Mouse (Mus musculus): ENCODE measurements around the gene Eef1a2. TPM values are rescaled to one million over a fixed set of nuclear protein-coding genes. Genes with fewer than 3 reads are reported as not detected.

Gene Eef1a2
- polyA plus RNA-seq, 1 experiment: 0.07 TPM

GRCm38 (mm10) chr2:181158471-181158870 is 1.7 kb upstream of the Eef1a2 start:
- no peak overlapping the region for H3K4me3 ChIP-seq (ENCODE audit: control insufficient read depth, low read depth, low read length)

GRCm38 (mm10) chr2:181157716-181158302 is 995 bp upstream of the Eef1a2 start:
- Histone ChIP-seq H3K4me3 (ENCODE audit: control insufficient read depth, low read depth, low read length) (no peak overlapping the region), H3K36me3 (ENCODE audit: control insufficient read depth, insufficient read depth, low read length) (no peaks in the 10 kb centered on the region), H3K4me1 (ENCODE audit: control insufficient read depth, insufficient read depth, low read length) (no peaks in the 10 kb centered on the region; the same call in none of the 2 replicates), H3K27ac (ENCODE audit: control insufficient read depth, insufficient read depth, low read depth, low read length) (no peak overlapping the region), H3K27me3 (ENCODE audit: control insufficient read depth, insufficient read depth, low read length) (no peaks in the 10 kb centered on the region)
- no peak for TF ChIP-seq POLR2A (IDR thresholded peaks at IDR 0.05; ENCODE audit: control insufficient read depth, low read depth, low read length)
- TF ChIP-seq CTCF (IDR thresholded peaks at IDR 0.05; ENCODE audit: control insufficient read depth, insufficient read depth, insufficient replicate concordance, low read depth, low read length): no peak

More at GRCm38 (mm10) chr2:181158471-181158870, 1.7 kb upstream of the Eef1a2 start:
- Histone ChIP-seq H3K4me1 (ENCODE audit: control insufficient read depth, insufficient read depth, low read length) (no peaks in the 10 kb centered on the region; the same call in none of the 2 replicates), H3K27me3 (ENCODE audit: control insufficient read depth, insufficient read depth, low read length) (no peaks in the 10 kb centered on the region), H3K36me3 (ENCODE audit: control insufficient read depth, insufficient read depth, low read length) (no peaks in the 10 kb centered on the region), H3K27ac (ENCODE audit: control insufficient read depth, insufficient read depth, low read depth, low read length) (no peak overlapping the region)
- TF ChIP-seq CTCF (IDR thresholded peaks at IDR 0.05; ENCODE audit: control insufficient read depth, insufficient read depth, insufficient replicate concordance, low read depth, low read length) (no peak), POLR2A (IDR thresholded peaks at IDR 0.05; ENCODE audit: control insufficient read depth, low read depth, low read length) (no peak)

GRCm38 (mm10) chr2:181157180-181157579 is 366 bp upstream of the Eef1a2 start:
- H3K4me1 ChIP-seq (ENCODE audit: control insufficient read depth, insufficient read depth, low read length): no peaks in the 10 kb centered on the region; the same call in none of the 2 replicates
- no peak overlapping the region for H3K4me3 ChIP-seq (ENCODE audit: control insufficient read depth, low read depth, low read length)
- no peaks in the 10 kb centered on the region for H3K27me3 ChIP-seq (ENCODE audit: control insufficient read depth, insufficient read depth, low read length)
- no peak overlapping the region for H3K27ac ChIP-seq (ENCODE audit: control insufficient read depth, insufficient read depth, low read depth, low read length)
- H3K36me3 ChIP-seq (ENCODE audit: control insufficient read depth, insufficient read depth, low read length): no peaks in the 10 kb centered on the region
- no peak for TF ChIP-seq POLR2A (IDR thresholded peaks at IDR 0.05; ENCODE audit: control insufficient read depth, low read depth, low read length)
- no peak for TF ChIP-seq CTCF (IDR thresholded peaks at IDR 0.05; ENCODE audit: control insufficient read depth, insufficient read depth, insufficient replicate concordance, low read depth, low read length)

- TF ChIP-seq CTCF (IDR thresholded peaks at IDR 0.05; ENCODE audit: control insufficient read depth, insufficient read depth, insufficient replicate concordance, low read depth, low read length): no peak
- TF ChIP-seq POLR2A (IDR thresholded peaks at IDR 0.05; ENCODE audit: control insufficient read depth, low read depth, low read length): no peak
- H3K4me3 ChIP-seq (ENCODE audit: control insufficient read depth, low read depth, low read length): no peak overlapping the region
These were observed 1.0 kb downstream of the Eef1a2 start for GRCm38 (mm10) chr2:181155801-181156200.

GRCm38 (mm10) chr2:181154831-181155415 is 1.9 kb downstream of the Eef1a2 start:
- H3K27me3 ChIP-seq (ENCODE audit: control insufficient read depth, insufficient read depth, low read length): no peaks in the 10 kb centered on the region
- TF ChIP-seq CTCF (IDR thresholded peaks at IDR 0.05; ENCODE audit: control insufficient read depth, insufficient read depth, insufficient replicate concordance, low read depth, low read length): no peak
- TF ChIP-seq POLR2A (IDR thresholded peaks at IDR 0.05; ENCODE audit: control insufficient read depth, low read depth, low read length): no peak

More at GRCm38 (mm10) chr2:181155801-181156200, 1.0 kb downstream of the Eef1a2 start:
- Histone ChIP-seq H3K36me3 (ENCODE audit: control insufficient read depth, insufficient read depth, low read length) (no peaks in the 10 kb centered on the region), H3K27me3 (ENCODE audit: control insufficient read depth, insufficient read depth, low read length) (no peaks in the 10 kb centered on the region), H3K27ac (ENCODE audit: control insufficient read depth, insufficient read depth, low read depth, low read length) (no peak overlapping the region), H3K4me1 (ENCODE audit: control insufficient read depth, insufficient read depth, low read length) (no peaks in the 10 kb centered on the region; the same call in none of the 2 replicates)

GRCm38 (mm10) chr2:181154361-181154760 is 2.5 kb downstream of the Eef1a2 start:
- Histone ChIP-seq H3K4me1 (ENCODE audit: control insufficient read depth, insufficient read depth, low read length) (no peaks in the 10 kb centered on the region; the same call in none of the 2 replicates), H3K4me3 (ENCODE audit: control insufficient read depth, low read depth, low read length) (no peak overlapping the region), H3K36me3 (ENCODE audit: control insufficient read depth, insufficient read depth, low read length) (no peaks in the 10 kb centered on the region), H3K27ac (ENCODE audit: control insufficient read depth, insufficient read depth, low read depth, low read length) (no peak overlapping the region), H3K27me3 (ENCODE audit: control insufficient read depth, insufficient read depth, low read length) (no peaks in the 10 kb centered on the region)
- no peak for TF ChIP-seq CTCF (IDR thresholded peaks at IDR 0.05; ENCODE audit: control insufficient read depth, insufficient read depth, insufficient replicate concordance, low read depth, low read length)
- TF ChIP-seq POLR2A (IDR thresholded peaks at IDR 0.05; ENCODE audit: control insufficient read depth, low read depth, low read length): no peak

More at GRCm38 (mm10) chr2:181154831-181155415, 1.9 kb downstream of the Eef1a2 start:
- H3K27ac ChIP-seq (ENCODE audit: control insufficient read depth, insufficient read depth, low read depth, low read length): no peak overlapping the region
- H3K4me3 ChIP-seq (ENCODE audit: control insufficient read depth, low read depth, low read length): no peak overlapping the region
- no peaks in the 10 kb centered on the region for H3K36me3 ChIP-seq (ENCODE audit: control insufficient read depth, insufficient read depth, low read length)
- no peaks in the 10 kb centered on the region; the same call in none of the 2 replicates for H3K4me1 ChIP-seq (ENCODE audit: control insufficient read depth, insufficient read depth, low read length)

- Histone ChIP-seq H3K27ac (ENCODE audit: control insufficient read depth, insufficient read depth, low read depth, low read length) (no peak overlapping the region), H3K36me3 (ENCODE audit: control insufficient read depth, insufficient read depth, low read length) (no peaks in the 10 kb centered on the region), H3K4me3 (ENCODE audit: control insufficient read depth, low read depth, low read length) (no peak overlapping the region), H3K4me1 (ENCODE audit: control insufficient read depth, insufficient read depth, low read length) (no peaks in the 10 kb centered on the region; the same call in none of the 2 replicates), H3K27me3 (ENCODE audit: control insufficient read depth, insufficient read depth, low read length) (no peaks in the 10 kb centered on the region)
- no peak for TF ChIP-seq POLR2A (IDR thresholded peaks at IDR 0.05; ENCODE audit: control insufficient read depth, low read depth, low read length)
- no peak for TF ChIP-seq CTCF (IDR thresholded peaks at IDR 0.05; ENCODE audit: control insufficient read depth, insufficient read depth, insufficient replicate concordance, low read depth, low read length)
These were observed 3.0 kb downstream of the Eef1a2 start for GRCm38 (mm10) chr2:181153837-181154236.
